Mouse (Mus musculus) thymus, adult 2 months (tissue): ENCODE data around the gene Repin1. TPM values are rescaled to one million over a fixed set of nuclear protein-coding genes. Genes with fewer than 3 reads are reported as not detected.

Source experiments
- DNase-seq: peaks from one replicate; pipeline ENCODE4 v3.0.0; 2021
- H3K27ac ChIP-seq: fragments of 200-500 bp; 2 replicates; pipeline ENCODE4 v1.5.1; 2012; ENCODE audit warnings: low read length, control low read depth; ENCODE audit not compliant: control insufficient read depth, insufficient read depth
- H3K27me3 ChIP-seq: fragments of 200-500 bp; 2 replicates; pipeline ENCODE4 v1.6.1; 2012; ENCODE audit warnings: mild to moderate bottlenecking, low read length, moderate library complexity, mixed read lengths; ENCODE audit not compliant: control insufficient read depth, insufficient read depth
- H3K36me3 ChIP-seq: fragments of 200-500 bp; 2 replicates; pipeline ENCODE4 v1.6.1; 2012; ENCODE audit warnings: mild to moderate bottlenecking, low read length, moderate library complexity; ENCODE audit not compliant: control insufficient read depth, insufficient read depth
- H3K4me1 ChIP-seq: fragments of 200-500 bp; replicated peaks from 2 replicates; pipeline ENCODE4 v1.6.1; 2012; ENCODE audit warnings: low read length; ENCODE audit not compliant: control insufficient read depth, insufficient read depth
- H3K4me3 ChIP-seq: fragments of 200-500 bp; 2 replicates; pipeline ENCODE4 v1.5.1; 2012; ENCODE audit warnings: mild to moderate bottlenecking, low read length, control low read depth, moderate library complexity; ENCODE audit not compliant: control insufficient read depth, insufficient read depth
- CTCF ChIP-seq: fragments of 200-500 bp; IDR thresholded peaks from 2 replicates; pipeline ENCODE4 v1.5.1; 2012; ENCODE audit warnings: mild to moderate bottlenecking, control low read depth, low read length, moderate library complexity, borderline replicate concordance; ENCODE audit not compliant: control insufficient read depth, poor library complexity, insufficient read depth; ENCODE audit errors: extremely low read depth
- POLR2A ChIP-seq: fragments of 200-500 bp; IDR thresholded peaks from 2 replicates; pipeline ENCODE4 v1.6.1; 2012; ENCODE audit warnings: mild to moderate bottlenecking, low read length, control low read depth, moderate library complexity; ENCODE audit not compliant: control insufficient read depth, poor library complexity, insufficient read depth; ENCODE audit errors: extremely low read depth
- WGBS: fragments of 180-500 bp; shearing (Covaris S2); methylation state at CpG from one replicate; pipeline ENCODE4 v1.1.7; 2018; 5-methylcytosine and 5-hydroxymethylcytosine counted together
- polyA plus RNA-seq: library from polyadenylated mRNA; depleted of rRNA; stranded (reverse); fragments of >200 nt; gene quantifications from 2 replicates; pipeline ENCODE4 v1.2.3, GENCODE M21; 2012

The Repin1 gene
- polyA plus RNA-seq, 1 experiment = 35.3 TPM

- peak overlapping the region; percentile 79; the same call in 1 of the 2 replicates for H3K27ac ChIP-seq
- peaks cover 11% of the 10 kb centered on the region for H3K4me1 ChIP-seq
- no peak for TF ChIP-seq CTCF
- no peak for TF ChIP-seq POLR2A
- H3K36me3 ChIP-seq = no peaks in the 10 kb centered on the region
- no peaks in the 10 kb centered on the region for H3K27me3 ChIP-seq
- DNase-seq = no peak
- no peak overlapping the region for H3K4me3 ChIP-seq
- 98% methylated on average over 4 of the region's 4 CpGs for WGBS
Observed at GRCm38 (mm10) chr6:48553819-48554218, 39.9 kb upstream of the Repin1 start.

GRCm38 (mm10) chr6:48554280-48555103, 39.2 kb upstream of the Repin1 start, which contains the start of gene Lrrc61:
Lrrc61 (plus strand) TSS chr6:48554796.
- peaks cover 11% of the 10 kb centered on the region for H3K4me1 ChIP-seq
- no peaks in the 10 kb centered on the region for H3K27me3 ChIP-seq
- DNase-seq = peak; percentile 85
- peak within 1 kb of the TSS; percentile 79 for H3K27ac ChIP-seq
- WGBS = 1% methylated on average over 39 of the region's 39 CpGs
- peak within 1 kb of the TSS; percentile 52 for H3K4me3 ChIP-seq
- peak; percentile 80 for TF ChIP-seq POLR2A
- 0 out of 2 replicates have a peak, but pooled peaks have one; percentile 36 for TF ChIP-seq CTCF
- no peaks in the 10 kb centered on the region for H3K36me3 ChIP-seq

GRCm38 (mm10) chr6:48555104-48555890, 38.4 kb upstream of the Repin1 start:
- 34% methylated on average over 14 of the region's 14 CpGs for WGBS
- no peaks in the 10 kb centered on the region for H3K27me3 ChIP-seq
- H3K36me3 ChIP-seq = no peaks in the 10 kb centered on the region
- peak overlapping the region; percentile 52 for H3K4me3 ChIP-seq
- H3K4me1 ChIP-seq = peaks cover 11% of the 10 kb centered on the region
- peak overlapping the region; percentile 79 for H3K27ac ChIP-seq
- TF ChIP-seq POLR2A (no peak), CTCF (no peak)
- no peak for DNase-seq

GRCm38 (mm10) chr6:48555956-48556355, 37.7 kb upstream of the Repin1 start:
- no peak overlapping the region for H3K4me3 ChIP-seq
- TF ChIP-seq CTCF = no peak
- TF ChIP-seq POLR2A = no peak
- no peaks in the 10 kb centered on the region for H3K27me3 ChIP-seq
- peaks cover 11% of the 10 kb centered on the region for H3K4me1 ChIP-seq
- no peaks in the 10 kb centered on the region for H3K36me3 ChIP-seq
- DNase-seq = no peak
- 94% methylated on average over 3 of the region's 3 CpGs for WGBS
- H3K27ac ChIP-seq = no peak overlapping the region

DNA sequence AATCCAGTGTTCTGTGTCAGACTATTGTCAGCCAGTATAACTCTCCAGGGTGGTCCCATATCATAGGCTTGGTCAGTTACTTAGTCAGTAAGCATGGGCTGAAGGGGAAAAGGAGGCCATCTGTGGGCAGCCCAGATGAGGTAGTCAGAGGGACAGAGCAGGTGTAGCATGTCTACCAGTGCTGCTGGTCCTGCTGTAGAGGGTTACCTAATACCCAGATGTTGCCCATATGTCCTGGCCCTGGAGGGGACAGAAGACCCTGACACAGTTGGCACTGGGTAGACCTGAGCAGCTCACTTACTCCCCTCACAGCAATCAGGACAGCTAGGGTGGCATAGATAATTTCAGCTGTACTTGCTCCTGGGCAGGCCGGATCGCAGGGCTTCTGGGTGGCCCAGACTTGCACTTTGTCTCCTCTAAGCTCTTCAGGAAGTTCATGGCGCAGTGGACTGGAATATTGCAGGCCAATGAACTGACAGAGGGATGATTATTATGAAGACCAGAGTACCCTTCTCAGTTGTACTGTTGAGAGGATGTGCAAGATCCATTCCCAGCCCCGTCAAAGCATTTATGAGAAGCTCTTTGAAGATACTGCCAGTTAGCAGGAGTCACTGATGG, 27.9 kb upstream of the Repin1 start:
- no peak for TF ChIP-seq CTCF
- TF ChIP-seq POLR2A = no peak
- no peaks in the 10 kb centered on the region for H3K27me3 ChIP-seq
- over 99% methylated on average over 4 of the region's 4 CpGs for WGBS
- H3K4me3 ChIP-seq = no peak overlapping the region
- no peak overlapping the region for H3K27ac ChIP-seq
- H3K36me3 ChIP-seq = no peaks in the 10 kb centered on the region
- H3K4me1 ChIP-seq = no peaks in the 10 kb centered on the region
- no peak for DNase-seq

DNA sequence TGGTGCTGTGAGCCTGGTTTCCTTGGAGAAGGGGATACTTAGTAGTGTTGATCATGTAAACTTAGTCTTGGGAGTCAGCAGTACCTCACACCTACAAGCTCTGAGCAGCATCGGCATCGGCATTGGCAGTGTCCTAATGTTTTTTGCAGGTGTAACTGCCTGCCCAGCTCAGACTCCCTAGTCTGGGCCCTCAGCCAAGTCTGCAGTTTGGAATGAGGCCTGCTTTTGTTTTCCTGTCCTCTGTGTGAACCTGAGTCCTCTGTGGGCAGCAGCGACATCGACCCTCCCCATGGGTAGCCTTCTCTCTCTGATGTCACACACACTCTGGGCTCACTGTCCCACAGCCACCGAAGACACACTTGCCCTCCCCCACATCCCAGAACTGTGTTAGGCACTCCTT, 27.4 kb upstream of the Repin1 start:
- no peaks in the 10 kb centered on the region for H3K27me3 ChIP-seq
- no peak for DNase-seq
- H3K4me3 ChIP-seq = no peak overlapping the region
- H3K27ac ChIP-seq = no peak overlapping the region
- TF ChIP-seq POLR2A (no peak), CTCF (no peak)
- no peaks in the 10 kb centered on the region for H3K4me1 ChIP-seq
- no peaks in the 10 kb centered on the region for H3K36me3 ChIP-seq
- 77% methylated on average over 5 of the region's 5 CpGs for WGBS
